Mouse (Mus musculus) layer of hippocampus, postnatal 25 days (tissue): ENCODE data around the gene Slc38a9. TPM values are rescaled to one million over a fixed set of nuclear protein-coding genes. Genes with fewer than 3 reads are reported as not detected.
A peak's percentile ranks its signal among the peaks of the same experiment; 100 is the strongest.

Source experiments
- DNase-seq, 2 experiments: peaks; one replicate each; pipeline ENCODE4 v3.0.0; 2022; ENCODE audit warnings: mixed read lengths in 2 of 2, low spot score in 1 of 2; ENCODE audit errors: extremely low spot score in 1 of 2
- total RNA-seq, 2 experiments: library from RNA; stranded (reverse); gene quantifications; 2 replicates each; pipeline ENCODE4 v1.2.3; 2021

Slc38a9 gene
- 10 to 100 TPM; 20.0 to 28.0 TPM for total RNA-seq

DNA sequence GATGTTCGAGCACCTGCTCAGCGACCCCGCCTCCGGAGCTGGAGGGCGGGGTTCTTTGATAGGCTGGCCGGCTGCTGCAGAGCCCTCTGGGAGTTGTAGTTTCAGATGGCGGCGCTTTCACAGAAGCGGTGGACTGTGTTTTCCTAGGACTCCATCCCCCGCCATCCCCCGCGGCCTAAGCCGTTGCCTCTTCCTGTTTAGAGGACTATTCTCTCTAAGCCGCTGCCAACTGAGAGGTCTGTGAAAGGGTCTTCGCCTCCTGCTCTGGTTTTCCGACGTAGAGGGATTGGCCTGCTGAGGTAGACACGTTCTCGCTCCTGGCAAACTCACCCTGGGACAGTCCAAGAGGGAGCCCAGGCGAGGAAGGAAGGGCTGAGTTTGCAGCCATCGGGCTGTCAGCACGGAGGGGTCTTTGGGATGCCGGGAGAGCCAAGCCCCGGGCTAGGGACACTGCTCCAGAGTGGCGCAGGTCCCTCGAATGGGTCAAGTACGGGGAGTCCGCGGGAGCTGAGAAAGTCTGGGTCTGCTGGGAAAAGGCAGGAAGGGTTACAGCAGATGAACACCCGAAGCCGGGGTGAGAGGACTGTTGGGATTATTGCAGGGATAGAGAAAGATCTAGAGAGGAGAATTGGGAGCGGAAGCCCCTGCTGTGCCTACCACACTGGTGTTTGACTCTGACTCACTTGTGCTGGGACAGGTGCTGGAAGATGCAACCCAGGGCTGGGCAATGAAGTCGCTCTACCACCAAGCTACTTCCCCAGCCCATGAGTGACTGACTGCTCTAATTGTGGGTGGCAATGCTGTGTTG, at the start of gene Slc38a9:
Gene Slc38a9 (plus strand): TSS at position 178 of the 808 bp plus-strand sequence.
- peak; percentile 81 to 82 for DNase-seq

DNA sequence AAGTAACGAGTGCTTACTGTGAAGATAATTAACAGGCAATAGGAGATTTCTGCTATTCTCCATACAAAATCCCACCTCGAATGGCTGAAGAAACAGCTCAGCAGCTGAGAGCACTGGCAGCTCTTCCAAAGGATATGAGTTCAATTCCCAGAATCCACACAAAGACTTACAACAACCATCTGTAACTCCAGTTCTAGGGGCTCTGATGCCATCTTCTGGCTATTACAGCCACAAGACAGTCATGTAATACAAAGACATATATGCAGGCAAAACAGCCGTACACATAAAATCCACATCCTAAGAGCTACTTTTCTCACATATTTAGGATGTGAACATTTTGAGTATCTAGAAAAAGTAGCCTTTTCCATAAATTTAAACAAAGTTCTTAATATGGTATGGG, 39.0 kb upstream of the Slc38a9 start:
- no peak for DNase-seq

DNA sequence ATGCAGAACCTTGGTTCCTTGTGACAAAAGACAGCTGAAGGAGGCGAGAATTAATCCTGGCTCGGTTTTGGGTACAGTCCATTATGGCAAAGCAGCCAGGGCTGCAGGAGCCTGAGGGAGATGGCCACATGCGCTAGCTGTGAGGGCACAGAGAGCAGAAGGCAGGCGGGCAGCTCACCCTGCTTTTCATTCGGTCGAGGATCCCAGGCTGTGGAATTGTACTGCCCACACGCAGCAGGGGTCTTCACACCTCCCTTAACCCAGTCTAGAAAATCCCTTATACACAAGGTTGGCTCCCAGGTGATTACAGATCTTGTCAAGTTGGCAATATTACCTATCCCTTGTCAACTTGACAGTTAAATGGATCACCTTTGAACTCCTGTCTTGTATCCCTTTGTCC, 36.9 kb upstream of the Slc38a9 start:
- no peak for DNase-seq

DNA sequence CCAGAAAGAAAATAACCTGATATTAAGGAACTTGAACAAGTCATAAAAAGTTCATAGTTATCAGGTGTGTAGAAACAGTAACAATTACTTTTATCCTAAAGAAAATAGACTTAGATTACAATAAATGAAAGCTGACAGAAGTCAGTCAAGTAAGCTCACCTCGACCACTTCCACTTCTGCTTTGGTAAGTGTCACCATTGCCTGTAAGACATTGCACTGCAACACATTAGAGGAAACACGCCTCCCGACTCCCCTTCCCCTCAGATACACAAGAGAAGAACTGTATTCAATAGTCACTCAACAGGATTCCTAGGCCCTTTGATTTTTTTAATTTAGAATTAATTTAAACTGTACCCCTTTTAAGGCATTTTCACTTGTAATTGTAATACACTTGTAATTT, 35.9 kb upstream of the Slc38a9 start:
- DNase-seq = no peak

DNA sequence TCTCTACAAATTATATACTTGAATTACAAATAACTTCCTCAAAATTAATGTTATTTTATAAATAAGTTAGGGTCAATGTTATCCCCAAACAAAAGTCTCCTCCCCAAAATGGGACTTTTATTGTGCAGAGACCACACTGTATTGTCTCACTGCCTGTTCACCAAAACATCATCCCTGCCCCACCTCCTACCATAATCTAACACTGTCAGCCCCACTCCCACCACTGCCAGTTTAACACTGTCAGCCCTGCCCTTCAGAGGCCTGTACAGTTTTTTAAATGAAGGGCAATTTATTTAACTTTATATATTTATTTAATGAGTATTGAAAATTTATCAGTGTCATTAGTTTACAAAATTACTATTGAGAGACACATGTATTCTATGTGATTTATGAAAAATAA, 35.0 kb upstream of the Slc38a9 start:
- no peak for DNase-seq

DNA sequence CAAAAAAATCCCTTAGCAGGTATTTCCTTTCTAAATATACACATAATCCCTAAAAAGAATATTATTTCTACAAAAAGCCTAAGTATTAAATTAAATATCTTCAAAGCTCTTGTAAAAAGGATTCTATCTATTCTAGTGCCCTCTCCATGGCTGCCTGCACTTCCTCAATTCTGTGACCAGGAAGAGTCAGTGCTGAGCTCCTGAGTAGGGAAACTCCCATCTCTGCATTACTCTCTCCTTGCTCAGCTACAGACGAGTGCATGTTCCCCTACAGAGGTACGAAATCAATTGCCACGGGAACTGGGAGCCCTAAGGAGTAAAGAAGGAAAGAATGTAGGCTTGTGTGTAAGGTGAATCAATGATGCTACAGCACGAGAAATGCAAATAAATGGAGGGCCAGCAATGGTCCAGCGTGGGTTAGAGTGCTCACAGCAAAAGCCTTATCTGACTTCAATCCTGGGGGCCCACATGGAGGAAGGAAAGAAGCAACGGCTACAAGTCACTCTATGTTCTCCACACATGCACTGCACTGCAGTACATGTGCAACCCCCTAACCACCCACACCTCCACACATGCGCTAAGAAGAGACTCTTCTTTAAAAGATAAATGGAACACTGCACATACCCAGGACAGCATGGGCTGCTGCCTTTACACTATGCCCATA, 25.2 kb upstream of the Slc38a9 start:
- DNase-seq = no peak

DNA sequence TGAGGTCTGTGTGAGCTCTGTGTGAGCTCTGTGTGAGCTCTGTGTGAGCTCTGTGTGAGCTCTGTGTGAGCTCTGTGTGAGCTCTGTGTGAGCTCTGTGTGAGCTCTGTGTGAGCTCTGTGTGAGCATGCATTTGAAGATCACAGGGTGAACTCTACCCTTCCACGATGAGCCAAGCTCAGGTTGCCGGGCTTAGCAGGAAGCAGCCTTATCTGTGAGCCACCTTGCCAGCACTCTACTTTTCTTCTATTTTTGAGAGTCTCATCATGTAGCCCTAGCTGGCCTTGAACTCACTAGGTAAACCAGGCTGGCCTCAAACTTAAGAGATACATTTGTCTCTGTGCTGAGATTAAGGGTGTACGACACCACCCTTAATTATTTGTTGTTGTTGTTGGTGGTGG, 24.1 kb upstream of the Slc38a9 start:
- no peak for DNase-seq

DNA sequence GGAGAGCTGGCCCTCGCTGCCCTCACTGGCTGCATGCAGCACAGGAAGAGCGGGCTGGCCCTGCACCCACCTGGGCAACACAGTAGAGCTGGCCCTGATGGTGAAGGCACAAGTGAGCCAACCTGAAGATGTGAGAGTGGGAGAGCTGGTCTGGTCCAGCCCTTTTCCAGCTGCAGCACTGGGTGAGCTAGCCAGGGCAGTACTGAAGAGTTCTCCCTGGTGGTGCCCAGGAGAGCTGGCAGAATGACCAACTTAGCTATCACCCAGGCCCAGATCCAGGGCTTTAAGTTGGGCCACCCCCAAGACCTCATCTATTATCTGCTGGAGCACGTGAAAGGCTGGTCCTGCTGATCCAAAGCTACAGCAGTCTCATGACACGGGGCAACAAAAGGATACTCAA, 21.4 kb upstream of the Slc38a9 start:
- no peak for DNase-seq

DNA sequence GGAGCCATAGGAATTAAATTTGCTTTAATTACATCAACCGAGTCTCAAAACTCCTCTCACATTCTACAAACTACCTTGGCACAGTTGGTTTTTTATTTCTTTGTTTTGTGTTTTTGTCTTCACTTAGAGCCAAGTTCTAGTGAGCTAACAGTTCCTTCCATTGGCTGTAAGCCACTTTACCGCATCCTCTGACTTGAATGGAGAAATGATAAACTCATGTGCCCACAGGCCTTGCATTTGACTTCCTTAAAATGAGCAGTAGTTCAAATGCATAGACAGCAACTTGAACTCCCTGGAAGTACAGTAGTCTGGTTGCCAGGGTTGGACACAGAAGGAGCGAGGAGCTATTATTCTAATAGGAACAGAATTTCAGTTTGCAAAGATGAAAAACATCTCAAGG, 17.7 kb upstream of the Slc38a9 start:
- no peak for DNase-seq

DNA sequence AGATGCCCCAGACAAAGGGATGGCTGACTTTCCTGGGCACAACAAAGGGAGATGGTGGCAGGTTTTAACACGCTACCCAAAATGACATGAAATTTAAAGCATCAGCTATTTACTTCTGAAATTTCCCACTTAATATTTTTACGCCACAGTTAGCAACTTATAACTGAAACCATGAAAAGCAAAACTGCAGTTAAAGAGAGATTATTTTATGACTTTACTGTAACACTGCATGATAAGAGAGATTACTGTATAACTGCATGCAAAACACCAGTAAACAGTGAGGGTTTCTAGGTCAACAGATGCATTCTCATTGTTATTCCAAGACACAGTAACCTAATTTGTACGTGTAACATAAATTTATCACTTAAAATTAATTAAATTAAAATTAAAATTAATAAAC, 15.6 kb upstream of the Slc38a9 start:
- no peak for DNase-seq

DNA sequence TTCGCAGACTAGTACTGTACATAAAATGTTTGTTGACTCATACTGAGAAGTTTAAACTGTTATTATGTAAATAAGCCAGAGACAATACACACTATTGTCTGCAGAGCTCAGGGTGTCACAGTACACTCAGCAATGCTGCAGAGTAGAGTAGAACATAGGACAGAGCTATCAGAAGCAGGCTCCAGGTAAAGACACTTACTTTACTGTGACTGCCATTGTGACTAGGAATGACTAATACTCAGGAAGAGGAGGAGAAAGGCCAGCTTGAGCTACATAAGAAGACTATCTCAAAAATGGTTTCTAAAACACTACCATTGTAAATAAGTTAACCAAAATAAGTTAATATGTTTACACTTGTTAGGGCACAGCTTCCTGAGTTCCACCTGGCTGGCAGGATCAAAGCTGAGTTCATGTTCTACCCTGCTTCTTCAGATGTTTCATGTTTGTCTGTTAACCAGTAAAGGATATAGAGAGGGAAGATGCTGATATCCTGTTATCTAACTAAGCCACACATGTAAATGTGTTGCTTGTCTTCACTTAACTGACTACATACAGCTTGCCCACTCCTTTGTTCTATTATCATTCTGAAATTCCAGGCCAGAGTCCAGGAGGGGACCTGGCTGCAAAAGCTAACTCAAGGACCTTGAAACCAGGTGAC, 14.9 kb upstream of the Slc38a9 start:
- no peak for DNase-seq

DNA sequence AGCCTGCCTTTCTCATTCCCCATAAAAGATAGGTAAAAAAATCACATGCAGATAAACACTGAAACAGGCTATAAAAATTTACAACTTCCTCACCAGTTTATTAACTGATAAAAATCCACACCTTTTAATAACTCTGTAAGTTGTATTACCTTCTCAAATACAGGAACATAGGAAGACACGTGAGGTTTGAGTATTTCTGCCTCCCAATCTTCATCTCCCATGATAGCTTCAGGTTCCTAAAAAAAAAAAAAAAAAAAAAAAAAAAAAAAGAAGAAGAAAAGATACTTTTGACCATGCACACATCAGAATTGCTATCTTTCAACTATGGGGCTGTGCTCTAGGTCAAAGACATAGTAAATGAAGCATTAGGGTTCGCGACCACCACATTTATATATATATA, 9.4 kb upstream of the Slc38a9 start:
- DNase-seq = no peak

DNA sequence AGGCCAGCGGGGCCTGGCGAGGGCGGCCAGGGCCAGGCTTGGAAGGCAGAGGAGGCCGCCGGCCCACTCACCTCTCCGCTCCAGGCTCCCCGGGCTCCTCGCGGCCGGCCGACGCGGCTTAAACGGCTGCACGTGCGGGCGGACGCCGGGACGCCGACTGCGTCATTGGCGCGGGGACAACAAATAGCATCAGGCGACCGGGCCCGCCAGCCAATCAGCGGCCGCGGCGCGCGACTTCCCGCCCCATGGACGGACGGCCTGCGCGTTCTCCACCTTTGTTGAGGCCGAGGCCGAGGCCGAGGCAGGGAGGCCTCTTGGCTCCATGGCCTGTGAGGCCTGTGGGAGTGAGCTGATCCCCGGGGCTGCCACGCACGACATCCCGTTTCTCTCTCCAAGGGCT, 8.3 kb upstream of the Slc38a9 start, which contains the start of gene Ddx4:
Gene Ddx4 (minus strand): TSS at position 271 of the 400 bp plus-strand sequence.
- no peak for DNase-seq

DNA sequence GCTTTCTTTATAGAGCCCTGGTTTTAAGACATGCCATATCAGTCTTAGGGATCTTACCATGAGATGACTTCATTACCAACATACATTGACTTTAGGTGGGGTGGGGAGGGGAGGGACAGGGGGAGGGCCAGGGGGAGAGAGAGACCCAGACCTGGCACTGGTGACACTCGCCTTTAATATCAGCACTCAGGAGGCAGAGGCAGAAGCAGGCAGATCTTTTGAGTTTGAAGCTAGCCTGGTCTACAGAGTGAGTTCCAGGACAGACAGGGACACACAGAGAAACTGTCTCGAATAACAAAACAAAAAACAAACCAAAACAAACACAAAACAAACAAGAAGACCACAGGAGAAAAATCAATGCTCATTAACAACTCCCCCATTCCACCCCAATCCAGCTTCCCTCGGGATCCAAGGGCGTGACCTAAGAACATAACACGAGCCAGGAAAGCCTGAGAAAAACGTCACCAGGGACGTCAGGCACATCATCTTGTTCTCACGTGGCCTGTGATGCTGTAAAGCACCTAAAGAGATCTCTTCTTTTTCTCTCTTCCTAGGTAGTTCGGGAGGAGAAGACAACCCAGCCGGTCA, 471 bp upstream of the Slc38a9 start:
- no peak for DNase-seq

DNA sequence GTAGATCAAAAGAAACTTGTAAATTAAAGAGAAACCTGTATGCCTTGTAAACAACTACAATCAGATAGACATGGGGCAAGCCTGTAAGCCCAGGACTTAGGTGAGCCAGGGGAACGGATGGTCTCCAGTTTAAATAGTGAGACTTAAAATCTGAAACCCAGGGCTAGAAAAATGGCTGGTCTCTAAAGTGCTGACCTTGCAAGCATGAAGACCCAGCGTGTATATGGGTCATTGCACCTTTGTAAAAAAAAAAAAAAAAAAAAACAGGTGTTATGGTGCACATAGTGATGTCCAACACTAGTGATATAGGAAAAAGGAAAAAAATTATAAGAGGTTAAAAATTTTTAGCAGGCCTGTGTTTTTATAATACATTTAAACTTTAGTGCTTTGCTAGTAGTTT, 1.1 kb downstream of the Slc38a9 start:
- no peak for DNase-seq

DNA sequence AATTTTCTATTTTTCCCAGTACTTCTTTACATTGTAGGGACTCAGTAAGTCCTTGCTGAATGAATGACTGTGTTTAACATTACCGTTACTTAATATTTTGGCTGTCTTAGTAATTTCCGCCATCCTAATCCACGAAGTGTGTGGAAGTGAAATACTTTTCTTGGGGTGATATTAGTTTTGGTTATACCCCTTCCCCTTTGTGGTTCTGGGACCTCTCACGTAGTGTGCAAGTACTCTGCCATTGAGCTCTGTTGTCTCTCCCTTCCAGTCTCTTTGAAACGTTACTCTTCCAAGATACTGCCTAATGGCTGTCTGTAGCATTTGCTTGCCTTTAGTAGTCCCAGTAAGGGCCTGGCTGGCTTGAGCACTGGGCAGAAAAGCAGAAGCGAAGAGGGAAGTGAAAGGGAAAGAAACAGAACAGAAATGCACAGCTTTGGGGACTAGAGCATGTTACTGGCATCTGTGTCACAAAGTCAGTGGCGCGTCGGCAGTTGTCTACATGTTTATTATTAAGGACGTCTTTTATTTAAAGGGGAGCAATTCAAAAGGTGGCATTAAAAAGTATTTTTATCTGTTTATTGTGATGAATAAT, 6.0 kb downstream of the Slc38a9 start:
- no peak for DNase-seq

DNA sequence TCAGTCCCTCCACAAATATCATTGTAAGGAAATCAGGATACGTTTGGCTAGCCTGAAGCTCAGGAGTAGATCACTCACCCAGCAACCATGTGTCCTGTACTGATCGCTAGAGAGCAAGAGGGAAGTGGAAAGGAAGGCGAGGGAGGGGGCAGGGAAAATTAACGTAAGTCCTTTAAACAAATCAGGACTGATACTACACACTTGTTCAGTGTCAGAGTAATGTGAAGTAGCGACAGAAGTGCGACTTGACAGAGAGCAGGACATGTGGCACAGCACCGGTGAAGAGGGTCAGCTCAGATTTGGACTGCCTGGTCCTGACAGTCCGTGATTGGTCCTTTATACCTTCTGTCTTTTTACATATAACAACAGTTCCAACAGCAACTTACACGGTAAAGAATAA, 6.7 kb downstream of the Slc38a9 start:
- no peak for DNase-seq

DNA sequence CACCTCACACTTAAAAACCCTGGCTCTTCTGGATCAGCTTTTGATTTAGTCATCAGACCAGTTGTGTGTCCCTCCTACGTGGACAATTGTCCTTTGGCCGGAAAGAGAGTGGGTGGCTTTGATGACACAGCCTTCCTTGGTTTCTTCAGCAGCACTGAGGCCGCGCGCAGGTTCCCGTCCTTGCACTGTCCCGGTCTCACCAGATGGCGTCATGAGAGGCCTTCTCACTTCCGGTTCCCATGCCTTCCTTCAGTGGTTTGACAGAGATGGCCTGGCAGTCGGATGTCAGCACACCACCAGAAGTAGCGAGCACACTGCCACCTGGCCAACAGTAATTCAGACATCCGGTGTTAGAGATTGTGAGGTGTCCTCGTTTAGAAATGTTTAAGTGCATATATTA, 11.2 kb downstream of the Slc38a9 start:
- DNase-seq = no peak

DNA sequence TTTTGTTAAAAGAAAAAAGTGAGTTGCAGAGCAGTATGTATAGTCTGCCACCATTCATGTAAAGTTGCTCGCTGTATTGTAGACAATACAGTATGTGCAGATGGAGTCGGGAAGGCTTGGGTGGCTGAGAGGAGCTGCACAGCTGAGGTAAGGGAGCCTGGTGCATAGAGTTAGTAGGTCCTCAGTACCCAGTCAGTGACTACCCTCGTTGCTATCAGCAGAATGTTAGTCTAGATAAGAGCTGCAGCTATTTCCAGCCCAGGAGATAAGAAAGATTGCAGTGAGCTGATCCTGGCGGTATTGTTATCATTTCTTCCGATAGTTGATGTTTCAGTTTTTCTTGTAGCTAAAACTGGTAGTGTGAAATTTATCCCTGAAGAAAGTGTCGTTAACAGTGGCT, 12.2 kb downstream of the Slc38a9 start:
- no peak for DNase-seq

DNA sequence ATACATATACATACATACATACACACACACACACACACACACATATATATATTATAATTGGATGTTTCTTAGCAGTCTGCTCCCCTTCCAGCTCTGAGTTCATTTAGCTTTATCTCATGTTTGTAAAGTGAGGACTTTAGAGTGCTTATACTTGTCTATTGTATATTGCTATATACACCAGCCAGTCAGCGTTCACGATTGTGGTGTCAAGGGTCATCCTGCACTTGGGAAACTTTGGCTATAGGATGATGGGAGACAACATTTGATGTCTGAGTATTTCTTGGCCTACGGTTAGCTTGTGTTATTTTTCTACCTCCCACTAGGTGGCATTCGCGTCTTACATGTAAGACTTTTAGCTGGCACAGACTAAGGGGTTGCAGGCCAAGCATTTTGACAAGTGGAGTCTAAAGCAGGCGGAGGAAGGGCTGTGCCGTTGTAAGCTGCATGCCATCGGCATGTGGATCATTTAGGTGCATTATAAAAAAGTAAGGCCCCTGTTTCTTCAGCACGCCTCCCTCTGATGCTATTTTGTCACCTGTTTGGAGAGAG, 13.4 kb downstream of the Slc38a9 start:
- DNase-seq = peak; percentile 31 to 40
